Mouse (Mus musculus) thymus, adult 2 months (tissue): ENCODE measurements around the gene Nek11.

Experiments
- CTCF ChIP-seq: fragments of 200-500 bp; IDR thresholded peaks from 2 replicates; pipeline ENCODE4 v1.5.1; 2012; ENCODE audit warnings: mild to moderate bottlenecking, control low read depth, low read length, moderate library complexity, borderline replicate concordance; ENCODE audit not compliant: control insufficient read depth, poor library complexity, insufficient read depth; ENCODE audit errors: extremely low read depth
- POLR2A ChIP-seq: fragments of 200-500 bp; IDR thresholded peaks from 2 replicates; pipeline ENCODE4 v1.6.1; 2012; ENCODE audit warnings: mild to moderate bottlenecking, low read length, control low read depth, moderate library complexity; ENCODE audit not compliant: control insufficient read depth, poor library complexity, insufficient read depth; ENCODE audit errors: extremely low read depth

DNA sequence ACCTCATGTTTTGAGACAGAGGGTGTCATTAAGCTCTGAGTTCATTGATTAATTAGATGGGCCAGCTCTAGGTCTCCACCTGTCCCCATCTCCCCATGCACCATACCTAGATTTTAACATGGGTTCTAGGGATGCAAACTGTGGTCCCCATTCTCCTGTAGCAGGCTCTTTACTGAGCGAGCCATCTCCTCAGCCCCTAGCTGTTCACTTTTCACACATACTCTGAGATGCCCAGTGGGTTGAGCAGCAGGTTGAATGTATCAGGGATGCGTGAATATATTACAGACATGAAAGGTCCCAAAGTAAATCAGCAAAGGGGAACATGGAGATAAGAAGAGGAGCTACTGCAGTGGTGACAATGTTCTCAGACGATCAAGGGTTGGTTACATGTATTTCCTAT is 52.8 kb downstream of the Nek11 start:
- TF ChIP-seq CTCF (no peak), POLR2A (no peak)
